Mouse (Mus musculus): ENCODE measurements around the gene Itpr2. TPM values are rescaled to one million over a fixed set of nuclear protein-coding genes. Genes with fewer than 3 reads are reported as not detected.

Gene Itpr2
- 8.9 and 14.1 TPM in 2 replicates for polyA plus RNA-seq (2015; fragmentation: Nextera tagmentation; extraction: Ambion mirVana)

DNA sequence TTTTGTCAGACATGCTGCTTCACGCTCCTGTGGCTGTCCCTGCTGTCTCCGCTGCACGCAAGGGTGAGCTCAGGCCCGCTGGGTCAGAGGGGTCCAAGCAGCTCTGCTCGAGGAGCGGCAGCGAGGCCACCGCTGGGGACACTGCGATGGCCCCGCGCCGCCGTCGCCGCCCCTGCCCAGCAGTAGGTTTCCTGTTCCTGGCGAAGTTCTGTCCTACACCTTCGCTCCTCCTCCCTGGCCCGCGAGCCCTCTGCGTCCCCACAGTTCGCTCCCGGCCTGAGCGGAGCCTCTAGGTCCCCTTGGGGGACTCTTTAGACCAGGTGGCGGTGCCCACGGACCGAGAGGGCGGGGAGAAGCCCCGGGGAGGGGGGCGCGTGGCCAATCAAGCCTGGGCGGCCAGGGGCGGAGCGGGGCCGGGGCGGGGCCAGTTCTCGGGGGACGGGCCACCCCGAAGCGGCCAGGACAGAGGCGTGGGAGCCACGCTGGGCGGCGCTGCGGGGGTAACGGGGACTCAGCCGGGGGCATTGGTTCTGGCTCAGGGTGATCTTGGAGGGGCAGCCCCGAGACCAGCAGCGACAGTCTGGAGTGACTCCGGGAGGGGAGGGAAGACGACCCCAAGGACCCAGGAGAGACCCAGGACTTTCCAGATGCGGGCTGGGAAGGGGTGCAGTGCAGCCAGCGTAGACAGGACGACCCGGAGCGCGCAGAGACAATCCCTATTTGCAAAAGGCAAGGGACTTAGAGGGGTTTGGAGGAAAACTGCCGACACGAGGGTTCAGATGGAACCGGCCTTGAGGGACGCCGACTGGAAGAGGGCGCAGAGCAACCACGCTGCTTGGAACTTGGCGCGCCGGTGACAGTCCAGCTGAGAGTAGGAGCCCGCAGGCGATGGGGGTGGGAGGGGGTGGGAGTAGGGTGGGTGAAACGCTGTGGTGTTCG, at the start of gene Itpr2:
TSS of gene Itpr2 (minus strand) at position 358 of the 939 bp plus-strand sequence.

Other genes starting within 250 kb of the Itpr2 start
- gene Fgfr1op2, start 75.0 kb upstream of the Itpr2 start, polyA plus RNA-seq (2015; fragmentation: Nextera tagmentation; extraction: Ambion mirVana) = 123 and 126 TPM in 2 replicates
- gene Ints13, start 75.6 kb upstream of the Itpr2 start, polyA plus RNA-seq (2015; fragmentation: Nextera tagmentation; extraction: Ambion mirVana) = 33.0 and 34.4 TPM in 2 replicates
- 96.1 and 101 TPM in 2 replicates for gene Med21, start 140.3 kb upstream of the Itpr2 start, polyA plus RNA-seq (2015; fragmentation: Nextera tagmentation; extraction: Ambion mirVana)
- gene Tm7sf3, start 140.6 kb upstream of the Itpr2 start, polyA plus RNA-seq (2015; fragmentation: Nextera tagmentation; extraction: Ambion mirVana) = 44.6 and 46.5 TPM in 2 replicates
- gene Stk38l, start 222.8 kb upstream of the Itpr2 start, polyA plus RNA-seq (2015; fragmentation: Nextera tagmentation; extraction: Ambion mirVana) = 4.8 and 5.7 TPM in 2 replicates